ENCODE assay signal across 13 mouse cellular contexts in genomic region chr5:124227193-124227592, GRCm38 (mm10). TPM values are rescaled to one million over a fixed set of nuclear protein-coding genes. Genes with fewer than 3 reads are reported as not detected.
DNase-seq lines count a peak whose midpoint lies in the region; ATAC-seq and TF ChIP-seq lines count a peak whose summit lies in the region.
"Had no signal": no experiment of that assay in that cellular context is flagged by ENCODE, and none has a peak within 500 bp of the region (broad histone marks: within the 10 kb centered on the region; RNA-seq: fewer than 3 reads in every experiment).

No protein-coding gene starts in this region.

- H3K27ac ChIP-seq in hindbrain, embryonic 12.5 days = peak overlapping the region; percentile 40; the same call in 1 of the 2 replicates
- H3K27ac ChIP-seq in hindbrain, postnatal 0 days = no peak overlapping the region
- no peak overlapping the region for H3K27ac ChIP-seq in forebrain, embryonic 10.5 days
- H3K27ac ChIP-seq: liver, embryonic 14.5 days; neural tube, embryonic 13.5 days had no signal

- H3K4me2 ChIP-seq in hindbrain, embryonic 12.5 days (replicated peaks) = no peak overlapping the region
- H3K4me2 ChIP-seq in hindbrain, postnatal 0 days (ENCODE audit: low read depth, low read length) = no peak overlapping the region
- H3K4me2 ChIP-seq: neural tube, embryonic 13.5 days had no signal

- peaks cover 38% of the 10 kb centered on the region for H3K4me1 ChIP-seq in hindbrain, embryonic 12.5 days
- H3K4me1 ChIP-seq in hindbrain, postnatal 0 days (ENCODE audit: insufficient read depth, low read length) = peaks cover 9% of the 10 kb centered on the region
- H3K4me1 ChIP-seq in forebrain, embryonic 10.5 days = peaks cover 18% of the 10 kb centered on the region

- TF ChIP-seq CTCF in hindbrain, postnatal 0 days (IDR thresholded peaks at IDR 0.05; ENCODE audit: low read depth) = no peak

- H3K4me3 ChIP-seq in hindbrain, embryonic 12.5 days = no peak overlapping the region
- no peak overlapping the region for H3K4me3 ChIP-seq in hindbrain, postnatal 0 days (ENCODE audit: low read length)
- no peak overlapping the region for H3K4me3 ChIP-seq in forebrain, embryonic 10.5 days
- H3K4me3 ChIP-seq: neural tube, embryonic 13.5 days had no signal

- no peaks in the 10 kb centered on the region; the same call in 1 of the 2 replicates for H3K27me3 ChIP-seq in hindbrain, embryonic 12.5 days
- no peaks in the 10 kb centered on the region for H3K27me3 ChIP-seq in hindbrain, postnatal 0 days (ENCODE audit: insufficient read depth, low read length)
- no peaks in the 10 kb centered on the region for H3K27me3 ChIP-seq in forebrain, embryonic 10.5 days (ENCODE audit: poor library complexity, severe bottlenecking)
- H3K27me3 ChIP-seq: neural tube, embryonic 13.5 days had no signal

- no peaks in the 10 kb centered on the region for H3K36me3 ChIP-seq in hindbrain, embryonic 12.5 days
- H3K36me3 ChIP-seq in hindbrain, postnatal 0 days (ENCODE audit: insufficient read depth, low read length) = no peaks in the 10 kb centered on the region
- H3K36me3 ChIP-seq in forebrain, embryonic 10.5 days (replicated peaks) = no peaks in the 10 kb centered on the region
- H3K36me3 ChIP-seq: neural tube, embryonic 13.5 days had no signal

- no peak for DNase-seq in hindbrain, postnatal 0 days (ENCODE audit: low spot score)
- peak; percentile 36 for DNase-seq in thymus, postnatal 0 days (ENCODE audit: low spot score)
- no peak for DNase-seq in thymus, postnatal 10 days (ENCODE audit: low spot score in 2 of 2)
- peak; percentile 56 for DNase-seq in thymus, postnatal 4 days
- DNase-seq in frontal cortex, postnatal 25 days (ENCODE audit: low spot score in 2 of 2) = no peak
- no peak for DNase-seq in forebrain, embryonic 10.5 days (ENCODE audit: extremely low spot score, low spot score)
- DNase-seq: cerebellum, adult 11 months; kidney, postnatal 14 days; midbrain, embryonic 14.5 days had no signal

- ATAC-seq in hindbrain, embryonic 12.5 days (ENCODE audit: low FRiP score) = no peak
- ATAC-seq in hindbrain, postnatal 0 days = no peak
- peak; percentile 56 for ATAC-seq in granulocyte monocyte progenitor cell, adult 5-6 weeks (replicated peaks; ENCODE audit: poor library complexity, severe bottlenecking)

- H3K9me3 ChIP-seq in hindbrain, embryonic 12.5 days (replicated peaks) = no peaks in the 10 kb centered on the region
- H3K9me3 ChIP-seq in hindbrain, postnatal 0 days (ENCODE audit: low read length) = no peaks in the 10 kb centered on the region
- no peaks in the 10 kb centered on the region for H3K9me3 ChIP-seq in forebrain, embryonic 10.5 days
- H3K9me3 ChIP-seq: neural tube, embryonic 13.5 days had no signal

- no peak overlapping the region for H3K9ac ChIP-seq in hindbrain, embryonic 12.5 days
- H3K9ac ChIP-seq in hindbrain, postnatal 0 days (replicated peaks; ENCODE audit: low read length) = no peak overlapping the region
- H3K9ac ChIP-seq: liver, embryonic 14.5 days; neural tube, embryonic 13.5 days had no signal

- WGBS in hindbrain, embryonic 12.5 days = 53% methylated on average over 6 of the region's 6 CpGs
- WGBS in hindbrain, postnatal 0 days = 50% methylated on average over 6 of the region's 6 CpGs
- WGBS in forebrain, embryonic 10.5 days = 74% methylated on average over 6 of the region's 6 CpGs

RNA-seq across cellular contexts. Expression of gene Pitpnm2, which starts 22.4 kb away (rescaled TPM):
- 6.9 and 7.0 TPM in 2 replicates for polyA plus RNA-seq in hindbrain, embryonic 12.5 days (2016; fragmentation: Nextera tagmentation; extraction: Ambion mirVana)
- 43.9 and 44.1 TPM in 2 replicates for total RNA-seq in hindbrain, postnatal 0 days (2014; rRNA removed)
- polyA plus RNA-seq in hindbrain, postnatal 0 days (2015; fragmentation: Nextera tagmentation; extraction: Ambion mirVana) = 7.6 TPM in 2 replicates
- 22.6 and 33.9 TPM in 2 replicates for polyA plus RNA-seq in thymus, postnatal 0 days (2015; fragmentation: Nextera tagmentation; extraction: Ambion mirVana)
- 8.8 and 10.4 TPM in 2 replicates for total RNA-seq in granulocyte monocyte progenitor cell, adult 5-6 weeks (2014; fragmentation: Nextera tagmentation)
- 3.1 and 4.1 TPM in 2 replicates for total RNA-seq in granulocyte monocyte progenitor cell, adult 5-6 weeks (2017)
- 2.1 and 3.0 TPM in 2 replicates for polyA plus RNA-seq in forebrain, embryonic 10.5 days (2016; fragmentation: Nextera tagmentation; extraction: Ambion mirVana)

Comparison
In these comparisons a context has a peak if more than half of its experiments do, and no peak if none do; other contexts are left out.
1. DNase-seq: peak in thymus, postnatal 0 days (single experiment) and thymus, postnatal 4 days (single experiment); none in hindbrain, postnatal 0 days (single experiment), thymus, postnatal 10 days (0 of 2), frontal cortex, postnatal 25 days (0 of 2) and forebrain, embryonic 10.5 days (single experiment).